Mouse (Mus musculus) heart, adult 10 weeks (tissue): Measurements from ENCODE around the gene Catsperz. TPM values are rescaled to one million over a fixed set of nuclear protein-coding genes. Genes with fewer than 3 reads are reported as not detected.

Experiments
- polyA plus RNA-seq: library from polyadenylated mRNA; stranded (reverse); fragments of 350-450 nt; fragmentation: Illumina TruSeq; extraction: RNeasy Lipid Tissue Mini Kit (QIAGEN cat#74804); gene quantifications from one replicate; pipeline ENCODE4 v1.2.3, GENCODE M21; 2014; ENCODE audit warnings: low read depth, low replicate concordance

The Catsperz gene
- polyA plus RNA-seq: not detected

GRCm38 (mm10) chr19:6925307-6925573, at the start of gene Catsperz:
Gene Catsperz, minus strand, starts transcription at chr19:6925380.

DNA sequence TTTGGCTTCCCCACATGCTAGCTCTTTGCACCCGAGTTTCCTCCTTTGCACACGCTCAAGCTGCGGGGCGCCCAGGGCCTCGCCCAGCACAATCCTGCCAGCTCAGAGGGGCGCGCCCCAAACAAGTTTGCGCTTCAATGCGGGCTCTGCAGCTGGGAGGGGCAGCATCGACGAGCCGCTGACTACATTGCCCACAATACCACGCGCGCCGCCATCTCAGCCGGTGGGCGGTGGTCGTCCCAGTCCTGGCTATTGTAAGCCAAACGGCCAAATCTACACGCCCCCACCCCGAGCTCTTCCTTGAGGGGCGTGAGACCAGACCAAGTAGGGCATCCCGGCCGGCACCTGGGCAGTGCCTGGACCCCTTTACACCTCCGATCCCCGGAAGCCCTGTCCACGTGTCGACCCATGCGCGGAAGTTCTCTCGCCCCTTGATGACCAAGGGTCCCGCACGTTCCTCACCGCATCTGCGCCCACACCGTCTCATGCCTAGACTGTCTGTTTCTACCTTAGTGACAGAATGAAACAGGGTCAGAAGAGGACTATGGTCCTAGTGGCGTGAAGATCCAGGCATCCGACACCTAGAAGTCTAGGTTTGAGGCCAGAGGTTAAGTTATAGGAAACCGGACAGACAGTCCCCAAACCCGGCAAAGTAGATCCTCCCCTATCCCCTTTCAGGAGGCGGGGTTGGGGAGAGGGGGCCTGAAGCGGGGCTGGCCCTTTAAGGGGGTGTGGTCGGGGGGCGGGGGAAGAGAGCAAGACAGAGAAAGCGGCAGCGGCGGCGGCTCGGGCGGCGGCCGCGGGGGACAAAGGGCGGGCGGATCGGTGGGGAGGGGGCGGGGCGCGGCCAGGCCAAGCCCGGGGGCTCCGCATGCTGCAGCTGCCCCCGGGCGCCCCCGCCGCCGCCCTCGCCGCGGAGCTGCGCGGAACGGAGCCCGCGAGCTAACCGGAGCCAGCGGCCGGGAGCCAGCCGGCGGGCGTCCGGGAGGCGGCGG, 49.3 kb upstream of the Catsperz start, which contains the start of gene Ppp1r14b:
Gene Ppp1r14b, plus strand, starts transcription at position 758 of the 995 bp plus-strand sequence.

DNA sequence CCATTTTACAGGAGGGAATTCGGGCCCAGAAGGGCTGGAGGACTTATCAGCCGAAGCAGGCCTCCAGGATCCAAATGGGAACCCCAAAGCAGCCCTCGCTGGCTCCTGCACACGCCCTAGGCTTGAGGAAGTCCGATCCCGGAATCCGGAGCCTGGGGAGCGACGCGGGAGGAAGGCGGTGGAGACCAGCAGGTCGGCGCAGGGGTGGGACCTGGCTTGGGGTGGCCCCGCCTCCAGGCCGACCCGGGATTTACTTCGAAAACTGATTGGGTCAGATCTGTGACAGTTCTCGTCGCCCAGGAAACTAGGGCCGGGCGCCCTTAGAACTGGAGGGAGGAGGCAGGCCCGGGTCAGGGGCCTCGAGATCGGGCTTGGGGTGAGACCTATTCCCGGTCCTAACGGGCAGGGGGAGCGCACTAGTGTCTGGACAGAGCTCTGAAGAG, 17.1 kb upstream of the Catsperz start, which contains the start of gene Gpr137:
Gene Gpr137, minus strand, starts transcription at position 232 of the 443 bp plus-strand sequence.

GRCm38 (mm10) chr19:6941372-6942248, 16.4 kb upstream of the Catsperz start, which contains the start of gene Bad:
Gene Bad, plus strand, starts transcription at chr19:6941861.

DNA sequence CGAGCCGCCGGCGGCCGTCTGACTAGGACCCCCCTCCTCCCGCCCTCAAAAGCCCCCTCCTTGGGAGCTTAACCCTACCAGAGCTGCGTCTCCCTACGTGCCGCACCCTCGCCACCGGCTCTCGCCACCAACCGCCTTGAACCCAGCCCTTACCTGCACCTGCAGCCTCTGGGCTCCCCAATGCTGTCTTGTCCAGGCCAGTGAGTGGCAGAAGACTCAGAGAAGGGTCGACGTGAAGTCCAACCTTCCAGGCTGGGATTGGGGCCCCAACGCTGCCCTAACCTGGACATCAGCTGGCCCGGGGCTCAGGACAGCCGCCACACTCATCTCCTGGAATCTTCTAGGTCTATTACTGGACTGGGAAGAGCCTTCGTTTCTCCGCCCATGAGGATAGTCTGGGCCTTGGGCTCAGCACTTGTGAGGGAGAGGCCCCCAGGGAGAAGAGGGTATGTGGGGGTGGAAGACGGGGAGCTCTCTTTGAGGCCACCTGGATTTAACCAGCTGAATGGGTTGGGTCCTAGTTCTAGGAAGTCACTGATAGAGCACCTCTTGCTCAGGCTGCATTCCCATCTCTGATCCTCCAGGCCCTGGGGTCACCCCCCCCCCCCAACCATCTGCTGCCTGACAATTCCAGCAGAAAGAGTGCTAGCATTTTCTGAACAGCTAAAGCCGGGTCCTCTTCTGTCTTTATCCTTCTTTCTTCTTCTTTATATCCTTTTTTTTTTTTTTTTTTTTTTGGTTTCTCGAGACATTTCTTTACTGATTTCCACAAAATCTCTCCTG, 9.2 kb upstream of the Catsperz start, which contains the start of gene Kcnk4:
Gene Kcnk4, minus strand, starts transcription at position 321 of the 783 bp plus-strand sequence.

GRCm38 (mm10) chr19:6921647-6922567, 3.3 kb downstream of the Catsperz start, which contains the start of gene Esrra:
Gene Esrra, minus strand, starts transcription at chr19:6921813.

GRCm38 (mm10) chr19:6909507-6910289, 15.5 kb downstream of the Catsperz start, which contains the start of the genes Trmt112 and Prdx5:
Gene Trmt112, plus strand, starts transcription at chr19:6909698.
Gene Prdx5, minus strand, starts transcription at chr19:6910106.

Other genes starting within 250 kb of the Catsperz start
- 11.3 TPM for gene Rps6ka4, start 84.7 kb downstream of the Catsperz start, polyA plus RNA-seq
- 1.0 TPM for gene Ccdc88b, start 67.2 kb downstream of the Catsperz start, polyA plus RNA-seq
- gene Trmt112, start 15.7 kb downstream of the Catsperz start, polyA plus RNA-seq: 42.4 TPM
- gene Prdx5, start 15.3 kb downstream of the Catsperz start, polyA plus RNA-seq: 608 TPM
- 142 TPM for gene Esrra, start 3.6 kb downstream of the Catsperz start, polyA plus RNA-seq
- not detected for gene Kcnk4, start 9.1 kb upstream of the Catsperz start, polyA plus RNA-seq
- 33.9 TPM for gene Bad, start 16.5 kb upstream of the Catsperz start, polyA plus RNA-seq
- 30.3 TPM for gene Gpr137, start 17.1 kb upstream of the Catsperz start, polyA plus RNA-seq
- gene Ppp1r14b, start 49.6 kb upstream of the Catsperz start, polyA plus RNA-seq: 55.2 TPM
- gene Plcb3, start 51.1 kb upstream of the Catsperz start, polyA plus RNA-seq: 21.0 TPM
- 44.1 TPM for gene Fkbp2, start 55.1 kb upstream of the Catsperz start, polyA plus RNA-seq
- 291 TPM for gene Vegfb, start 62.3 kb upstream of the Catsperz start, polyA plus RNA-seq
- 61.0 TPM for gene Dnajc4, start 67.2 kb upstream of the Catsperz start, polyA plus RNA-seq
- gene Nudt22, start 70.7 kb upstream of the Catsperz start, polyA plus RNA-seq: 34.6 TPM
- gene Trpt1, start 70.8 kb upstream of the Catsperz start, polyA plus RNA-seq: 24.2 TPM
- 3.3 TPM for gene Fermt3, start 94.1 kb upstream of the Catsperz start, polyA plus RNA-seq
- gene Stip1, start 114.6 kb upstream of the Catsperz start, polyA plus RNA-seq: 110 TPM
- 234 TPM for gene Macrod1, start 131.4 kb upstream of the Catsperz start, polyA plus RNA-seq
- gene Flrt1, start 180.3 kb upstream of the Catsperz start, polyA plus RNA-seq: 0.89 TPM